Mouse (Mus musculus): ENCODE measurements at regions not wholly inside any gene's neighbourhood (a gene's known extent, or its start where the extent isn't known, plus 50 kb on each side); places are given as distances from the start of the nearest gene placed in this dataset.

GRCm38 (mm10) chr1:57490021-57490420 lies 83.1 kb upstream of the Tyw5 start:
- no peak for TF ChIP-seq CTCF (IDR thresholded peaks at IDR 0.05; ENCODE audit: low read depth, low read length)
- no peak for TF ChIP-seq EP300 (IDR thresholded peaks at IDR 0.05; ENCODE audit: insufficient read depth, low read depth, low read length)
- no peak for TF ChIP-seq POLR2A (IDR thresholded peaks at IDR 0.05; ENCODE audit: insufficient read depth, low read length)
